Mouse (Mus musculus): ENCODE results near the gene Oas1a. TPM values are rescaled to one million over a fixed set of nuclear protein-coding genes. Genes with fewer than 3 reads are reported as not detected.

Gene Oas1a
- polyA plus RNA-seq, 1 experiment from 2014 or later: 1.3 TPM

GRCm38 (mm10) chr5:120865336-120865860, 41.9 kb downstream of the Oas1a start:
- Histone ChIP-seq H3K4me2 (ENCODE audit: low read length) (no peak overlapping the region), H3K4me3 (ENCODE audit: low read length) (no peak overlapping the region), H3K27me3 (replicated peaks; ENCODE audit: control insufficient read depth, insufficient read depth, low read length) (no peaks in the 10 kb centered on the region), H3K4me1 (ENCODE audit: control insufficient read depth, insufficient read depth, low read depth, low read length) (no peaks in the 10 kb centered on the region), H3K27ac (ENCODE audit: low read depth, low read length) (no peak overlapping the region), H3K9ac (ENCODE audit: low read depth, low read length) (no peak overlapping the region), H3K9me3 (ENCODE audit: control insufficient read depth, low read length) (no peaks in the 10 kb centered on the region), H3K36me3 (ENCODE audit: control insufficient read depth, insufficient read depth, low read length) (no peaks in the 10 kb centered on the region)
- no peak for ATAC-seq
- WGBS: 58% methylated on average over 3 of the region's 3 CpGs

- 51% methylated on average over 4 of the region's 4 CpGs for WGBS
- ATAC-seq: no peak
- no peak within 1 kb of the TSS for H3K4me3 ChIP-seq (ENCODE audit: low read length)
- H3K27ac ChIP-seq (ENCODE audit: low read depth, low read length): no peak within 1 kb of the TSS
- no peak within 1 kb of the TSS for H3K4me2 ChIP-seq (ENCODE audit: low read length)
- no peaks in the 10 kb centered on the region for H3K27me3 ChIP-seq (replicated peaks; ENCODE audit: control insufficient read depth, insufficient read depth, low read length)
- no peaks in the 10 kb centered on the region for H3K4me1 ChIP-seq (ENCODE audit: control insufficient read depth, insufficient read depth, low read depth, low read length)
- H3K36me3 ChIP-seq (ENCODE audit: control insufficient read depth, insufficient read depth, low read length): no peaks in the 10 kb centered on the region
- no peaks in the 10 kb centered on the region for H3K9me3 ChIP-seq (ENCODE audit: control insufficient read depth, low read length)
- no peak within 1 kb of the TSS for H3K9ac ChIP-seq (ENCODE audit: low read depth, low read length)
These were observed 46.2 kb downstream of the Oas1a start, which contains the start of gene Oas1h for GRCm38 (mm10) chr5:120861121-120861520. Oas1h (plus strand) TSS chr5:120861421.

GRCm38 (mm10) chr5:120859241-120859640, 48.1 kb downstream of the Oas1a start:
- Histone ChIP-seq H3K4me3 (ENCODE audit: low read length) (no peak overlapping the region), H3K9me3 (ENCODE audit: control insufficient read depth, low read length) (peaks cover 3% of the 10 kb centered on the region), H3K9ac (ENCODE audit: low read depth, low read length) (no peak overlapping the region), H3K4me2 (ENCODE audit: low read length) (no peak overlapping the region), H3K27me3 (replicated peaks; ENCODE audit: control insufficient read depth, insufficient read depth, low read length) (no peaks in the 10 kb centered on the region), H3K36me3 (ENCODE audit: control insufficient read depth, insufficient read depth, low read length) (no peaks in the 10 kb centered on the region), H3K27ac (ENCODE audit: low read depth, low read length) (no peak overlapping the region), H3K4me1 (ENCODE audit: control insufficient read depth, insufficient read depth, low read depth, low read length) (no peaks in the 10 kb centered on the region)
- 73% methylated on average over 2 of the region's 2 CpGs for WGBS
- no peak for ATAC-seq

- H3K27ac ChIP-seq (ENCODE audit: low read depth, low read length): no peak overlapping the region
- no peak overlapping the region for H3K4me3 ChIP-seq (ENCODE audit: low read length)
- ATAC-seq: no peak
- no peaks in the 10 kb centered on the region for H3K36me3 ChIP-seq (ENCODE audit: control insufficient read depth, insufficient read depth, low read length)
- no peaks in the 10 kb centered on the region for H3K4me1 ChIP-seq (ENCODE audit: control insufficient read depth, insufficient read depth, low read depth, low read length)
- H3K9ac ChIP-seq (ENCODE audit: low read depth, low read length): no peak overlapping the region
- no peaks in the 10 kb centered on the region for H3K27me3 ChIP-seq (replicated peaks; ENCODE audit: control insufficient read depth, insufficient read depth, low read length)
- WGBS: 65% methylated on average over 3 of the region's 3 CpGs
- H3K9me3 ChIP-seq (ENCODE audit: control insufficient read depth, low read length): peaks cover 9% of the 10 kb centered on the region
- no peak overlapping the region for H3K4me2 ChIP-seq (ENCODE audit: low read length)
These were observed 57.7 kb downstream of the Oas1a start for GRCm38 (mm10) chr5:120849601-120850136.

GRCm38 (mm10) chr5:120847067-120847466, 60.3 kb downstream of the Oas1a start, which contains the start of gene Oas1f:
Oas1f (plus strand) TSS chr5:120847367.
- Histone ChIP-seq H3K27me3 (replicated peaks; ENCODE audit: control insufficient read depth, insufficient read depth, low read length) (no peaks in the 10 kb centered on the region), H3K4me3 (ENCODE audit: low read length) (no peak within 1 kb of the TSS), H3K27ac (ENCODE audit: low read depth, low read length) (no peak within 1 kb of the TSS), H3K4me2 (ENCODE audit: low read length) (no peak within 1 kb of the TSS), H3K36me3 (ENCODE audit: control insufficient read depth, insufficient read depth, low read length) (no peaks in the 10 kb centered on the region), H3K4me1 (ENCODE audit: control insufficient read depth, insufficient read depth, low read depth, low read length) (no peaks in the 10 kb centered on the region), H3K9ac (ENCODE audit: low read depth, low read length) (no peak within 1 kb of the TSS), H3K9me3 (ENCODE audit: control insufficient read depth, low read length) (no peaks in the 10 kb centered on the region)
- WGBS: 84% methylated on average over 4 of the region's 4 CpGs
- no peak for ATAC-seq

Small RNA genes within 50 kb of the gene (microRNA-seq; reads per million reads assigned to microRNA genes)
- not detected for gene Gm22907

Other genes with a start within 250 kb of the Oas1a start
- gene Dtx1, start 195.6 kb downstream of the Oas1a start, polyA plus RNA-seq (2015; fragmentation: Nextera tagmentation; extraction: Ambion mirVana): 44.8 and 46.6 TPM in 2 replicates
- 0.19 and 0.43 TPM in 2 replicates for gene Oas2, start 157.7 kb downstream of the Oas1a start, polyA plus RNA-seq (2015; fragmentation: Nextera tagmentation; extraction: Ambion mirVana)
- 0.66 and 0.96 TPM in 2 replicates for gene Oas3, start 129.9 kb downstream of the Oas1a start, polyA plus RNA-seq (2015; fragmentation: Nextera tagmentation; extraction: Ambion mirVana)
- 0.19 and 0.86 TPM in 2 replicates for gene Oas1e, start 112.0 kb downstream of the Oas1a start, polyA plus RNA-seq (2015; fragmentation: Nextera tagmentation; extraction: Ambion mirVana)
- 0.65 and 0.70 TPM in 2 replicates for gene Oas1c, start 95.0 kb downstream of the Oas1a start, polyA plus RNA-seq (2015; fragmentation: Nextera tagmentation; extraction: Ambion mirVana)
- gene Oas1f, start 60.2 kb downstream of the Oas1a start, polyA plus RNA-seq (2015; fragmentation: Nextera tagmentation; extraction: Ambion mirVana): not detected in 2 replicates
- gene Oas1h, start 46.1 kb downstream of the Oas1a start, polyA plus RNA-seq (2015; fragmentation: Nextera tagmentation; extraction: Ambion mirVana): not detected in 2 replicates
- gene Oas1g, start 19.9 kb downstream of the Oas1a start, polyA plus RNA-seq (2015; fragmentation: Nextera tagmentation; extraction: Ambion mirVana): 0.24 TPM in 1 of 2 replicates, not detected in the other
- 0.12 and 0.18 TPM in 2 replicates for gene Oas1d, start 7.0 kb upstream of the Oas1a start, polyA plus RNA-seq (2015; fragmentation: Nextera tagmentation; extraction: Ambion mirVana)
- gene Rph3a, start 102.6 kb upstream of the Oas1a start, polyA plus RNA-seq (2015; fragmentation: Nextera tagmentation; extraction: Ambion mirVana): 35.2 and 35.7 TPM in 2 replicates